Mouse (Mus musculus) inflammation-experienced regulatory T-cells, adult 6 months (primary cell): Measurements from ENCODE around the gene Cep135. TPM values are rescaled to one million over a fixed set of nuclear protein-coding genes. Genes with fewer than 3 reads are reported as not detected.

Experiments
- ATAC-seq: one replicate; pipeline ENCODE4 v1.8.0; 2017
- polyA plus RNA-seq, 3 experiments: library from polyadenylated mRNA; unstranded; fragments of 100-300 nt; shearing (Covaris generic); gene quantifications; one replicate each; pipeline ENCODE4 v1.2.1; 2017

Gene Cep135
- polyA plus RNA-seq, 3 experiments from 2014 or later, result 5.3 to 7.1 (median 6.7) TPM

- ATAC-seq, result no peak
These were observed 96.4 kb downstream of the Cep135 start for GRCm38 (mm10) chr5:76684658-76685605.

DNA sequence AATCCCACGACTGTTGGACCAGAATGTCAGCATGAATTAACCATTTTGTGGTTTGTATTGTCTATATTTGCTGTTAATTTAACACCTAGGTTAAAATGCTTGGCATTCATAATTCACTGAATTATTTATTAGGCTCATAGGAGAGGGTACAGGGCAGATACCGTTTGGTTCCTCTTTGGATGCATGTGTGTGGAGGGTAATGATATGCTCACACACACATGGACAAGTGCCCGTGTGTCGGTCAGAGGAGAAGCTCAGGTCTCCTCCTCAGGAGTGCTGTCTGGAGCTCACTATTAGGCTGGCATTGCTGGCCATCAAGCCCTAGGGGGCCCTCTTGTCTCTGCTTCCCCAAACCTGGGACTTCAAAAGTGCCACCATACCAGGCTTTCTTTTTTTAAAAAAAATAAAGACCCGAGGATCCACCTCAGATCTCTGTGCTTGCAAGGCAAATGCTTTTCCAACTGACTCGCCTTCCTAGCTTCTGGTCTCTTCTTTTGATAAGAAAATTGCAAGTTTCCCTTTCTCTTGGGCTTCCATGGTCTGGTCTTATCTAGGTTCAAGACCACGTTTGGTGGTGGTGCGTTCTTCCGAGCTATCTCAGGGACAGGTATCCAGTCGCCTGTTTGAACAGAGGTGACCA, 99.6 kb downstream of the Cep135 start:
- no peak for ATAC-seq

DNA sequence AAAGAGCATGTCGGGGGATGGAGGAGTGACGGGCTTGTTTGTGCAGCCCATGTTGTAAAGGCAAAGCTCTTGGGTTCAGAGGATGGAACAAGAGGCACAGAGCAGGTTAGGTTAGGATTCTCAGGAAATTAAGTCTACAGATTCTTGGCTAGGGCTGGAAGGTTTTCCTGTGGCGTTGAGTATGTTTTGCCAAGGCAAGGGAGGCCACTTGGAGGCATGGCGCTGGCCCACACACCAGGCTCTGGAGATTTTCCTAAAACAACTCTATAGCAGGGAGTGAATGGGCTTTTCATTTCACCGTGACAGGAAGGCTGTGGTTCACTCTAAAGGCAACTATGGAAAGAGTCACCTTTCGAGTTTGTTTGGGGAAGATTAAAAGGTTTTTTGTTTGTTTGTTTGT, 100.1 kb downstream of the Cep135 start:
- ATAC-seq, result no peak

DNA sequence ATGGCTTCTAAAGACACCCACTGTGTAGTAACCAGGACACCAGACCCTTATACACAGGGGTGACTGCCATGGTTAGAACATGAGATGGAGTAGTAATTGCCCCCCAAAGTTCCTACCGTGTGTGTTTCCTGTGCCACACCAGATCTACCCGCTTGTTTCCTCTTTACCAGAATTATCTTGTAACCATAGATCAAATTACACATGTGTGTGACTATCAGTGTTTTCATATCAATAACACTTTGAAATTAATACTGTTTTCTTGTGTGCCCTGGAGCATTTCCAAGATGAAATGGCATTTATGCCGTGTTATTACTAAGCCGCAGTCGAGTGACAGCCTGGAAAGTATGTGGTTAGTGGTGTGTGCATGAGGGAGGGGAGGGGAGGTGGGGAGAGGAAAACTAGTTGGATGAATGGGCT, 101.7 kb downstream of the Cep135 start:
- no peak for ATAC-seq

DNA sequence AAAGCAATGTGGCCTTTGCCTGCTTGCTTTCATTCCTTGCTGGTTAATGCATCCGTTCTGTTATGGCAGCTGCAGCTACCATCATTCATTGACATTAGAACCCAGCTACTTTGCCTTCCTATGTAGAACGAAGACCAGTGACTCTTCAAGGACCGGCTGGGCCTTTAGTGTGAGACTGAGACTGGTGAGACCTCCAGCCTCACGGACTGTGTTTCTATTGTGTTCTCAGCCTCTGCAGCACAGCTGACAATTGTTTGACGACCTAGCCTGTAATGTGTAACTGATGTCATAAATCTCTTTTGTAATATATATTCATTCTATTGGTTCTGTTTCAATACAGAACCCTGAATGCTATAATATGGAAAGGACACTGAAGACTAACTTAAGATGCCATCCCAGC, 102.8 kb downstream of the Cep135 start:
- ATAC-seq, result no peak

DNA sequence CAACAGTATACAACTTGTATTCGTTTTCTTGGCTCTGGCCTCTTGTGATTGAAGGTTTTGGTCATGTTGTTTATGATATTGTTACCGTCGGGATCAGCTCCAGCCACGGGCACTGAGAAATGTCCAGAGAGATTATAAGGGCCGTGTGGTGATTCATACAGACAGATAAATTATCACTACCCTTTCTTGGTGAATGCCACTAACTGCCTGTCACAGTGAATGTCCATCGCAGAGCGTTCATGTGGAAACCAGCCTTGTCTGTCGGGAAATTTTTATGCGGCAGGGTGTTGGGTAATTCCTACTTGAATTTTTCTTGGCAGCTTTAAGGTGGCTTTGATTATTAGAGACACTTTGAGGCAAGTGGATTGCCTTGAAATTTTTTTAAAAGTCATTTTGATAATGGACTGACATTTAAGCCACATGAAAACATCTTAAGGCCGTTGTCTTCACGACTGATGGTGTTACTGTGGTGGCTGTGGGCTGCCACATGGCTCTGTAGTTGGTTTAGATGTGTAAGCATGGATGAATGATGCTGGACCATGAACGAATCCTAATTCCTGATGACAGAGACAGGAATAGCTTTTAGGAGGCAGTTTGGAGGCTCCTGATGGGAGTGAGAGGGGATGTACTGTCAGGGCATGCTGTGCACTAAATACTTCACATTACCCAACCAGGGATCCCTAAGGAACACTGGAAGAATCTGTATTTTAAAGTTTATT, 103.4 kb downstream of the Cep135 start:
- no peak for ATAC-seq

Other genes starting within 250 kb of the Cep135 start
- gene Nmu, start 224.9 kb upstream of the Cep135 start, polyA plus RNA-seq, result not detected
- not detected for gene Gm7271, start 104.7 kb upstream of the Cep135 start, polyA plus RNA-seq
- gene Exoc1, start 59.4 kb upstream of the Cep135 start, polyA plus RNA-seq, result 10 to 100 TPM; 38.6 to 77.1 (median 52.5) TPM
- gene C530008M17Rik, start 67.8 kb downstream of the Cep135 start, polyA plus RNA-seq, result 1 to 10 TPM in 1 of 3 experiments, under 1 TPM in 2; 0.34 to 1.8 (median 0.58) TPM